Mouse (Mus musculus) kidney, embryonic 15.5 days (tissue): ENCODE results near the gene Rhbdd1. TPM values are rescaled to one million over a fixed set of nuclear protein-coding genes. Genes with fewer than 3 reads are reported as not detected.

Source experiments
- ATAC-seq: fragments of 200-750 bp; cut with Nextera tagmentation; replicated peaks from 2 replicates; pipeline ENCODE4 v1.8.0; 2017; ENCODE audit warnings: moderate TSS enrichment; ENCODE audit not compliant: low FRiP score
- H3K27ac ChIP-seq: fragments of 300-500 bp; sonication (generic); 2 replicates; pipeline ENCODE4 v1.5.1; 2015; ENCODE audit warnings: mild to moderate bottlenecking, inconsistent platforms
- H3K27me3 ChIP-seq: fragments of 300-500 bp; sonication (generic); 2 replicates; pipeline ENCODE4 v1.6.1; 2015; ENCODE audit warnings: inconsistent platforms
- H3K36me3 ChIP-seq: fragments of 300-500 bp; sonication (generic); 2 replicates; pipeline ENCODE4 v1.6.1; 2015; ENCODE audit warnings: inconsistent platforms
- H3K4me1 ChIP-seq: fragments of 300-500 bp; sonication (generic); 2 replicates; pipeline ENCODE4 v1.6.1; 2015; ENCODE audit warnings: inconsistent platforms
- H3K4me2 ChIP-seq: fragments of 300-500 bp; sonication (generic); 2 replicates; pipeline ENCODE4 v1.6.1; 2015; ENCODE audit warnings: moderate library complexity, mild to moderate bottlenecking, inconsistent platforms
- H3K4me3 ChIP-seq: fragments of 300-500 bp; sonication (generic); replicated peaks from 2 replicates; pipeline ENCODE4 v1.5.1; 2015; ENCODE audit warnings: mild to moderate bottlenecking, inconsistent platforms
- H3K9ac ChIP-seq: fragments of 300-500 bp; sonication (generic); 2 replicates; pipeline ENCODE4 v1.6.1; 2015; ENCODE audit warnings: mild to moderate bottlenecking, inconsistent platforms
- H3K9me3 ChIP-seq: fragments of 300-500 bp; sonication (generic); replicated peaks from 2 replicates; pipeline ENCODE4 v1.6.1; 2016; ENCODE audit warnings: inconsistent platforms
- WGBS: fragments of 180-500 bp; shearing (Covaris S2); methylation state at CpG from one replicate; pipeline ENCODE4 v1.1.7; 2015; ENCODE audit warnings: mixed read lengths; 5-methylcytosine and 5-hydroxymethylcytosine counted together
- polyA plus RNA-seq: library from polyadenylated mRNA; unstranded; fragments of >200 nt; fragmentation: Nextera tagmentation; extraction: Ambion mirVana; gene quantifications from 2 replicates; pipeline ENCODE4 v1.2.1, GENCODE M21; 2015

The Rhbdd1 gene
- polyA plus RNA-seq, 1 experiment from 2014 or later = 9.4 TPM

DNA sequence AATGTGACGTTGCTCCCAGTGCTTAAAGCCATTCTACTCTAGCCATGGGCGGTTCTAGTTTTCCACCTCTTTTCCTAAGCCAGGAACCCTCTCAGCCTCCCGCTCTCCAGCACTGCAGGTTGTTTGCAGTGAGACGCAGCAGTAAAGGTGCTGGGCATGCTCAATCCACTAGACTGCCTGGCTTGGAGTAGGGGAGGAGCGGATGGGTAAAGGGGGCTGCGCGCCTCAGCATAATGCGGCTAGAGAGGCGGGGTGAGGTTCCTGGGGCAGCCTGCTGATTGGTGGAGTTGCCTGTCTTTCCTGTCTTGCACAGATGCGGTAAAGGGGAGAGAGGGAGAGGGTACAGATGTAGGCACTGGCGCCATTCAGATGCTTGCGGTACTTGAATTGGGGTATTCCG, 23.5 kb upstream of the Rhbdd1 start:
- Histone ChIP-seq H3K4me3 (peak overlapping the region; percentile 72), H3K9me3 (no peaks in the 10 kb centered on the region), H3K4me1 (peaks cover 36% of the 10 kb centered on the region), H3K27me3 (peaks cover 22% of the 10 kb centered on the region), H3K36me3 (peaks cover 12% of the 10 kb centered on the region), H3K4me2 (peak overlapping the region; percentile 91), H3K9ac (no peak overlapping the region), H3K27ac (0 out of 2 replicates have a peak overlapping the region, but pooled peaks have one; percentile 98)
- ATAC-seq = peak; percentile 50
- WGBS = 1% methylated on average over 13 of the region's 13 CpGs

DNA sequence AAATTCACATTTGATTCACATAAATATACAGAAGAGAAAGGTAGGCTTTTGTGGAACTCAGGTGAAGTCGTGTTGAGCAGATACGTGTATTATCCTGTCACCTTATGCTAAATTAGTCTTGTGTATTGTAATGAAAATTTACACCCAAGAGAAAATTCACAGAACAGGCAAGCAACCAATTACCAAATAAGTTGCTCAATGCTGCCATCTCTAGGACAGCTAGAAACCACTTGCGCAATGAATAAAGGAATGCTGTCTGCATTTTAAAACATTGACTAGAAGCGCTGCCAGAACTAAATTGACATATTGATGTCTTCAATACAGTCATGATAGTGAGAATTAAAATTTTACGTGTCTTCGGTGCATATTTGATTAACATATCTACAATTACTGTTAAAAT, 22.1 kb upstream of the Rhbdd1 start:
- Histone ChIP-seq H3K4me3 (no peak overlapping the region), H3K36me3 (no peaks in the 10 kb centered on the region; the same call in 1 of the 2 replicates), H3K4me1 (peaks cover 25% of the 10 kb centered on the region), H3K27me3 (peaks cover 16% of the 10 kb centered on the region), H3K4me2 (no peak overlapping the region), H3K9me3 (no peaks in the 10 kb centered on the region), H3K9ac (no peak overlapping the region), H3K27ac (no peak overlapping the region)
- WGBS = 18% methylated on average over 6 of the region's 6 CpGs
- no peak for ATAC-seq

DNA sequence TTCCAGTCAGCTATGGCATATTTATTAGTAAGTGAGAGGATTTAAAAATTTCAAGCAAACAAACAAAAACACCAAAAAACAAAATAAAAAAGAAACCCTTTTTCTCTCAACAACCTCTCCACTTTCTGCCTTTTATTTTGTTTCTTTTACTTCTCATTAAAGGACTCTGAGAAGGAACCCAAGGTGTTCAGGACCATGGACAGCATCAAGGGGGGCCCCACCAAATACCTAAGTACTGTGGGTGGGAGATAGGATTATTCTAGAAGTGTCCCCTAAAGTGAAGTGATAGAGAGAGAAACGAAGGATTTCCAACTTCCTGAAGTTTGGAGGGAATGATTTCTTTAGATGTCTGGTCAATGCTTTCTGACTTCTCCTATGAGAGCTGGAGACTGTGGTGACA, 17.7 kb upstream of the Rhbdd1 start:
- no peak overlapping the region for H3K27ac ChIP-seq
- H3K36me3 ChIP-seq = no peaks in the 10 kb centered on the region
- H3K4me1 ChIP-seq = no peaks in the 10 kb centered on the region
- WGBS = 37% methylated on average over 1 of the region's 1 CpGs
- no peak overlapping the region for H3K4me2 ChIP-seq
- ATAC-seq = no peak
- H3K9ac ChIP-seq = no peak overlapping the region
- no peak overlapping the region for H3K4me3 ChIP-seq
- H3K27me3 ChIP-seq = peaks cover 15% of the 10 kb centered on the region
- H3K9me3 ChIP-seq = no peaks in the 10 kb centered on the region

DNA sequence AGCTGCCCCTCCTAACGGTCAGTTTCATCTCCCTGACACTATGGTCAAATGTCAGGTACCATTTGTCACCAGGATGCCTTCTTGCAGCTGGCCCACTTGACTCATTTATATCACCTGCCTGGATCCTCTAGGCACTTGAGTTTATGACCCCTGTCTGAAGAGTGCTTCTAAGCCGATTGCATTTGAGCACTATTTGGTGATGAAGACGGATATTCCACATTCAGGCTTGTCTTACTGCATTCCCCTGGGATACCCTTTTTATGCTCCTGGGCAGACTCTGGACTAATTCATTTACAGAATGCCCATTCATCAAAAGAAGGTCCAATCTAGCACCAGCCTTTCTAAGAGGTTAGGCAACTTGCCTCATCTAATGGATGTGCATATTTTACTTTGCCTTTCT, 11.8 kb upstream of the Rhbdd1 start:
- 24% methylated on average over 3 of the region's 3 CpGs for WGBS
- H3K4me1 ChIP-seq = no peaks in the 10 kb centered on the region
- ATAC-seq = no peak
- no peak overlapping the region for H3K4me3 ChIP-seq
- no peak overlapping the region for H3K4me2 ChIP-seq
- H3K9ac ChIP-seq = no peak overlapping the region
- H3K27me3 ChIP-seq = peaks cover 9% of the 10 kb centered on the region; the same call in 1 of the 2 replicates
- no peak overlapping the region for H3K27ac ChIP-seq
- no peaks in the 10 kb centered on the region for H3K36me3 ChIP-seq
- no peaks in the 10 kb centered on the region for H3K9me3 ChIP-seq

DNA sequence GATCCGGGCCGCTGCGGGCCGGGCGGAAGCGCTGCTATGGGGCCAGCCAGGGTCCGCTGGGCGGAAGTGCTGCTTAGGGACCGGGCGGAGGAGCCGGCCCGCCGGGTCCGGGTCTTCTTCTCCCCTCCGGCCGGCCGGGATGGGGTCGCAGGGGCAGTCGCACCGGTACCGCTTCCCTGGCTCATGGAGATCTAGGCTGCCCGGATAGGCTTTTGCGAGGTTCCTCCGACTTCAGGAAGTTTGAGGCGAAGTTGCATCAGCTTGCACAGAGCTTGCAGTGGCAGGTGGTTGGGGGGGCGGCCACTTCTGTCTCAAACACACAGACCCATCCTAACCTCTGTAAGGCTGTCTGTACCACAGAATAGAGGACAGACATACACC, 484 bp downstream of the Rhbdd1 start:
- Histone ChIP-seq H3K4me2 (peak overlapping the region; percentile 75), H3K27me3 (peaks cover 14% of the 10 kb centered on the region; the same call in 1 of the 2 replicates), H3K36me3 (no peaks in the 10 kb centered on the region), H3K27ac (peak overlapping the region; percentile 95), H3K9me3 (no peaks in the 10 kb centered on the region), H3K9ac (peak overlapping the region; percentile 78), H3K4me3 (peak overlapping the region; percentile 72), H3K4me1 (peaks cover 10% of the 10 kb centered on the region)
- no peak; the same call in 1 of the 2 replicates for ATAC-seq
- WGBS = under 1% methylated on average over 26 of the region's 26 CpGs

DNA sequence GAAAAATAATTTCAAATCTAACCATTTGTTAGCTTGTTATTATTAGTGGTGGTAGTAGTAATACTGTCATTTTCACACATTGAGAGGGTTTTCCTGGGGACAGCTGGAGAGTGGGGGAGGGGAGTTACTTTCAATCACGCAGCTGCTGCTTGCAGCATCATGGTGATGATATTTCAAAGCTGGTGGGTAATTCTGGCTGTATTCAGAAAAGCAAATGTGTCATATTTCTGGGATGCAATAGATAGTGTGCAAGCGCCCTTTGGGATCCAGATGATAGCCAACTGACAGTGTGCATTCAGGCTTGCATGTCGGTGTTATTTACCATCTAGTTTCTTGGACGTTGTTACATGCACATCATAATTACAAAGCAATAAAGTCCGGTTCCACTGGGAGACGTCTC, 4.2 kb downstream of the Rhbdd1 start:
- Histone ChIP-seq H3K36me3 (no peaks in the 10 kb centered on the region), H3K4me3 (no peak overlapping the region), H3K9me3 (no peaks in the 10 kb centered on the region), H3K27ac (no peak overlapping the region), H3K4me2 (no peak overlapping the region), H3K4me1 (peaks cover 10% of the 10 kb centered on the region), H3K27me3 (no peaks in the 10 kb centered on the region), H3K9ac (no peak overlapping the region)
- no peak for ATAC-seq
- WGBS = 74% methylated on average over 6 of the region's 6 CpGs

DNA sequence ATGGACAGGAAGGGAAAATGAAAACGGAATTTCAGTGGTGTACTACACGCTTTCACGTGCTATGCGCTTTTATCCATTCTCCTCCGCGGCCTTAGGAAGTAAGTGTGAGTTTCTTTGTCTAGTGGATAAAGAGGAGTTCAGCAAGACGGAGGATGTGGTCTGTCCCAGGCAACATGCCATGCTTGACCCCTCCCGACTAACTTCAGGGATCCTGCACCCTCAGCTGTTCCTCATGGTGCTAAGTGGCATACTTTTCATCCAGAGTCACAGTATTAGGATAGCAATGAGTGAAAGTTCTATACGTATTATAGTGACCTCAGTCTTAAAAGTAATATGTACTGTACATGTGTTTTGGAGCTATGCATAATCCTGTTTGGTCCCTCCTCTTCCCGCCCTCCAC, 4.6 kb downstream of the Rhbdd1 start:
- no peak overlapping the region for H3K9ac ChIP-seq
- WGBS = 91% methylated on average over 10 of the region's 10 CpGs
- no peak overlapping the region for H3K4me3 ChIP-seq
- peaks cover 10% of the 10 kb centered on the region for H3K4me1 ChIP-seq
- no peak overlapping the region for H3K4me2 ChIP-seq
- no peak overlapping the region for H3K27ac ChIP-seq
- H3K9me3 ChIP-seq = no peaks in the 10 kb centered on the region
- H3K27me3 ChIP-seq = no peaks in the 10 kb centered on the region
- H3K36me3 ChIP-seq = no peaks in the 10 kb centered on the region
- no peak for ATAC-seq

DNA sequence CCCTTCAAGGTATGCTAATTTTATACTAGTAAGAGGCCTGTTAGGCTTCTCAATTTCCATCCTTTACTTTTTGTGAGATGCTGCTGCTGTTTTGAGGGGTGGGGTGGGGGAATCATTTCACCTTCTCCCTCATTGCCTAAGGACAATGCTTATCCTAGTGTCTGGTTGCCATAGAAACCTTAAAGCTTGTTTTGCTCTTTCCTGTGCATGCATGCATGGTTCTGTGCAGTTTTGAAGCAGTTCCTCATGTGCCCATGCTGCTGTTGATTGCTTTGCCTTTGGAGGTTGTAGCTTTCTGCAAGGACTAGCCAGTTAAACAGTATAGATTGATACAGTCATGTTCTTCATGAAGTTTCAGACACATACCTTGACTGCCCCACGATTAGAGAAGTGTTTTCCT, 5.2 kb downstream of the Rhbdd1 start:
- no peak for ATAC-seq
- WGBS = 89% methylated on average over 1 of the region's 1 CpGs
- H3K27me3 ChIP-seq = no peaks in the 10 kb centered on the region
- no peak overlapping the region for H3K9ac ChIP-seq
- no peak overlapping the region for H3K27ac ChIP-seq
- H3K4me3 ChIP-seq = no peak overlapping the region
- peaks cover 7% of the 10 kb centered on the region for H3K4me1 ChIP-seq
- no peaks in the 10 kb centered on the region for H3K36me3 ChIP-seq
- H3K9me3 ChIP-seq = no peaks in the 10 kb centered on the region
- H3K4me2 ChIP-seq = no peak overlapping the region

DNA sequence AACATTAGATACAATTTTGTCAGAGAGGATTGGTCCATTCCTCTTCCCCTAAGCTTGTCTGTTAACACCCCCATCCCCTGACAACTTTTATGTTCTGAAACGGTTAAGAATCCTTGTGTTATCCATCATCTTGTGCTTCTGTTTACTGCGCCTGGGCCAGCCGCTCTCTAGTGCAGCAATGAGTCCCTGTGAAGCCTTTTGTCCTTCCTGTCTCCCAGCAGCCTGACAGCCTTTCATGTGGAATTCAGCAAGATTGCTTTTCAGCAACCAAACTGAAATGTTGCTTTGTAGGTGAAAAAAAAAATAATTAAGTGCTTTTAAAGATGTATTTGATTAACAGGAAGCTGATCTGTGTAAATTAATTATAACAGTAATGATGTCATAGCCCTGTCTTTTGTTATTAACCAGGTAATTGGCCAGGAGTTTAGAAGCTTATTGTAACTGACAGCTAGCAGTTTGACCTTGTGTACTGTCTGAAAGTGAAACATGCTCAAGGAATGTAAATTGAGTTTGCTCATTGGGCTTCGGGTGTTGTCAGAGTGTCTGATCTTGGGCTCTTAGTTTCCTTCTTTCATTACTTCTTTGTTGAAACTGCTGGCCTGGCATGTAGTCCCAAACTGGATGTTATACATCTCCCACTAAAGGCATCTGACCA, 8.0 kb downstream of the Rhbdd1 start:
- WGBS = 34% methylated on average over 4 of the region's 4 CpGs
- H3K36me3 ChIP-seq = no peaks in the 10 kb centered on the region
- no peak overlapping the region for H3K4me3 ChIP-seq
- H3K4me2 ChIP-seq = no peak overlapping the region
- H3K4me1 ChIP-seq = no peaks in the 10 kb centered on the region
- no peaks in the 10 kb centered on the region for H3K27me3 ChIP-seq
- no peak overlapping the region for H3K9ac ChIP-seq
- H3K27ac ChIP-seq = no peak overlapping the region
- no peaks in the 10 kb centered on the region for H3K9me3 ChIP-seq
- ATAC-seq = no peak

DNA sequence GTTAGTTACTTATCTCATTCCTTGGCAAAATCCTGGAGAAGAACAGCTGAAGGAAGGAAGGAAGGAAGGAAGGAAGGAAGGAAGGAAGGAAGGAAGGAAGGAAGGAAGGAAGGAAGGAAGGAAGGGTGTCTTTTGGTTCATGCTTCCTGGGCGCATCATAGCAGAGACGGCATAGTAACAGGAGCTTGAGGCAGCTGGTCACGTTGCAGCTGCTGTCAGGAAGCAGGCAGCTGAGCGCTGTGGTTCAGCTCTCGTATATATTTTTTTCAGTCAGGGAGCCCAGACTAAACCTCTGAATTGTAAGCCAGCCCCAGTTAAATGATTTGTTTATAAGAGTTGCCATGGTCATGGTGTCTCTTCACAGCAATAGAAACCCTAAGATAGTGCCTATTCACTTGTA, 9.9 kb downstream of the Rhbdd1 start:
- no peak for ATAC-seq
- no peak overlapping the region for H3K4me2 ChIP-seq
- no peaks in the 10 kb centered on the region for H3K27me3 ChIP-seq
- no peak overlapping the region for H3K9ac ChIP-seq
- 83% methylated on average over 5 of the region's 5 CpGs for WGBS
- no peaks in the 10 kb centered on the region for H3K4me1 ChIP-seq
- H3K36me3 ChIP-seq = no peaks in the 10 kb centered on the region
- H3K27ac ChIP-seq = no peak overlapping the region
- H3K4me3 ChIP-seq = no peak overlapping the region
- no peaks in the 10 kb centered on the region for H3K9me3 ChIP-seq

DNA sequence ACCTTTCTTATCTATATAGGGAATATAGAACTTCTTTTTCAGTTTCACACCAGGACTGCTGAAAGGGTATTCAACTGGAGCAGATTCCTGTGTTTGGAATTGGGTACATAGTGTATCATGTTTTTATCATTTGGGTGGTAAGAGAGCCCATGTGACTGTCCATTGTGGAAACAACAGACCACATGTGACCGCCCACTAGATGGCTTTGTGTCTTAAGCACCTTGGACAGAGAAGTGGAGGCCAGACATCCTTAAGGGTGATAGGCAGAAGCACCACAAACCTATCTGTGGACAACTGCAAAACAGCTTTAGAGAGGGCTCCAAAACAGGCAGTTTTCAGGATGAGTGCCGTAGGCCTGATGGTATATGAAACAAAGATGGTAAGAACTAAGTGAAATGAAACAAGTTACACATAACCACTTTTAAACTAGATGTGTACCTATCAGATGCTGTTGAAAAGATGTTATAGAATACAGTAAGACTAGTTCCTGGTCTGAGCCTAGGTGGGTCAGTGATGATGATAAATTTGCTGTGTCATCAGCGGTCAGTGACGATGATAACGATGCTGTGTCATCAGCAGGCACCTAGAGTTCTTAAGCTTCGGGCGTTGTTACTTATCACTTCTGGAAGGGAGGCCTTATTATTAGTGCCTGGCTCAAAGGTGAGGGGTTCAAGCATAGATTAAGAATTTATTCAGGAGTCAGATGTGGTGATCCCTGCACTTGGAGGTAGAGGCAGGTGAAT, 12.0 kb downstream of the Rhbdd1 start:
- Histone ChIP-seq H3K36me3 (no peaks in the 10 kb centered on the region), H3K4me2 (no peak overlapping the region), H3K27ac (no peak overlapping the region), H3K9ac (no peak overlapping the region), H3K27me3 (no peaks in the 10 kb centered on the region), H3K4me3 (no peak overlapping the region), H3K4me1 (no peaks in the 10 kb centered on the region), H3K9me3 (no peaks in the 10 kb centered on the region)
- WGBS = 94% methylated on average over 7 of the region's 7 CpGs
- no peak for ATAC-seq

DNA sequence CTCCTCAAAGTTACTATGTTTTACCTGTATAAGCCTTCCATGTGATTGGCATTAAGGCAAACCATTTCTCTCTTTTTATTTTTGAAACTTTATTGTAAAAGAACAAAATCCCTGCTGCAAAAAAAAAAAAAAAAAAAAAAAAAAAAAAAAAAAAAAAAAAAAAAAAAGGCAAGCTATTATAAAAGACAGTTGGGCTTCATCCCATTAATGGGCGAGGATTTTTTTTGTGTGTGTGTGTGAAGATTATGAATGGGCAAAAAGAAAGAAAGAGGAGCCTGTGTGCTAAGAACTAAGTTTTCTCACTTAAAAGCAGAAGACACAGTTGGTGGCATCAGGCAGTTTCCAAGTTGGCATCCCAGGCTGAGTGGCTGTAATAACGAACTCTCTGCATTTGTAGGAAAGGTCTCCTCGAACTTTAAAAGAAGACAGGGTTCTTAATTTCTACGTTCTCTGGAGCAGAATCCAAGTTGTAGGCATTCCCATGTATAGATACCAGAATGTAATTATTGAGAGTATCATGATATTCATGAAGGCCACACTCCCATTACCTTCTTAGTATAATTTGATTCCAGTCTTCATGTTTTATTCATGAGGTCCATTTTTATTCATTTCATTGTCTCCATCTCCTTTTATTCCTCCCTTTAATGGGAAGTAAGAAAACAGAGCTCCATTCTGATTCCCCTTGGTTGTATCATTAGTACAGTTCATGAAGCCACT, 13.1 kb downstream of the Rhbdd1 start:
- H3K9me3 ChIP-seq = no peaks in the 10 kb centered on the region
- 85% methylated on average over 4 of the region's 4 CpGs for WGBS
- no peak for ATAC-seq

More for the DNA sequence above, 13.1 kb downstream of the Rhbdd1 start:
- Histone ChIP-seq H3K36me3 (no peaks in the 10 kb centered on the region), H3K4me3 (no peak overlapping the region), H3K9ac (no peak overlapping the region), H3K27ac (no peak overlapping the region), H3K4me1 (no peaks in the 10 kb centered on the region), H3K4me2 (no peak overlapping the region), H3K27me3 (no peaks in the 10 kb centered on the region)
